Mouse (Mus musculus) thymus, adult 2 months (tissue): Measurements from ENCODE around the gene Tmem59l. TPM values are rescaled to one million over a fixed set of nuclear protein-coding genes. Genes with fewer than 3 reads are reported as not detected.
A peak's percentile ranks its signal among the peaks of the same experiment; 100 is the strongest.

ENCODE experiments used
- DNase-seq: peaks from one replicate; pipeline ENCODE4 v3.0.0; 2021
- H3K27ac ChIP-seq: fragments of 200-500 bp; 2 replicates; pipeline ENCODE4 v1.5.1; 2012; ENCODE audit warnings: low read length, control low read depth; ENCODE audit not compliant: control insufficient read depth, insufficient read depth
- H3K27me3 ChIP-seq: fragments of 200-500 bp; 2 replicates; pipeline ENCODE4 v1.6.1; 2012; ENCODE audit warnings: mild to moderate bottlenecking, low read length, moderate library complexity, mixed read lengths; ENCODE audit not compliant: control insufficient read depth, insufficient read depth
- H3K36me3 ChIP-seq: fragments of 200-500 bp; 2 replicates; pipeline ENCODE4 v1.6.1; 2012; ENCODE audit warnings: mild to moderate bottlenecking, low read length, moderate library complexity; ENCODE audit not compliant: control insufficient read depth, insufficient read depth
- H3K4me1 ChIP-seq: fragments of 200-500 bp; replicated peaks from 2 replicates; pipeline ENCODE4 v1.6.1; 2012; ENCODE audit warnings: low read length; ENCODE audit not compliant: control insufficient read depth, insufficient read depth
- H3K4me3 ChIP-seq: fragments of 200-500 bp; 2 replicates; pipeline ENCODE4 v1.5.1; 2012; ENCODE audit warnings: mild to moderate bottlenecking, low read length, control low read depth, moderate library complexity; ENCODE audit not compliant: control insufficient read depth, insufficient read depth
- CTCF ChIP-seq: fragments of 200-500 bp; IDR thresholded peaks from 2 replicates; pipeline ENCODE4 v1.5.1; 2012; ENCODE audit warnings: mild to moderate bottlenecking, control low read depth, low read length, moderate library complexity, borderline replicate concordance; ENCODE audit not compliant: control insufficient read depth, poor library complexity, insufficient read depth; ENCODE audit errors: extremely low read depth
- POLR2A ChIP-seq: fragments of 200-500 bp; IDR thresholded peaks from 2 replicates; pipeline ENCODE4 v1.6.1; 2012; ENCODE audit warnings: mild to moderate bottlenecking, low read length, control low read depth, moderate library complexity; ENCODE audit not compliant: control insufficient read depth, poor library complexity, insufficient read depth; ENCODE audit errors: extremely low read depth
- WGBS: fragments of 180-500 bp; shearing (Covaris S2); methylation state at CpG from one replicate; pipeline ENCODE4 v1.1.7; 2018; 5-methylcytosine and 5-hydroxymethylcytosine counted together
- polyA plus RNA-seq: library from polyadenylated mRNA; depleted of rRNA; stranded (reverse); fragments of >200 nt; gene quantifications from 2 replicates; pipeline ENCODE4 v1.2.3, GENCODE M21; 2012

The Tmem59l gene
- polyA plus RNA-seq, 1 experiment, result 0.39 TPM

DNA sequence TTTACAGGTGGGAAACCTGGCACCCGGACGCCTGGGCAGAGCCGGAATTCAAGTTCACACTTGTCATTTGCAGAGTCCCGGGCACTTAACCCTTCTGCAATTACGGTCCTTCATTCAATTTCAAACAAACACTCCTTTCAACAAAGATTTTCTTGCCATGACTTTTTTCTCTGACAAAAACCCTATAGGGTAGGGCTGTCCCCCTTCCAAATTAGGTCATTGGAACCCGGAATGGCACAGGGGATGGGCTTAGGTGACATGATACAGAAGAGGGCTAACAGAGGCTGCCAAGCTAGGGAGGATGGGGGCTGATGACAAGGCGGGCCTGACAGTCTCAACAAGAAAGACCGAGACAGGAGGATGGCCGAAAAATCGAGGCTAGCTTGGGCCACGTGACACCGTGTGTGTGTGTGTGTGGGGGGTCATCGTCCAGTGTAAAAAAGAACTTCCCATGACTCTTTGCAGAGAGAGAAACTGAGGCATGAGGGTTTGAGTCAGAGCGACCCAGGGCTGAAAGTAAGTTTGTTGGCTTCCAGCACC lies 1.8 kb upstream of the Tmem59l start:
- H3K36me3 ChIP-seq, result no peaks in the 10 kb centered on the region
- no peak overlapping the region for H3K27ac ChIP-seq
- H3K4me1 ChIP-seq, result peaks cover 26% of the 10 kb centered on the region
- DNase-seq, result no peak
- peaks cover 48% of the 10 kb centered on the region for H3K27me3 ChIP-seq
- peak overlapping the region; percentile 24 for H3K4me3 ChIP-seq
- TF ChIP-seq POLR2A, result no peak
- no peak for TF ChIP-seq CTCF
- 1% methylated on average over 14 of the region's 14 CpGs for WGBS

DNA sequence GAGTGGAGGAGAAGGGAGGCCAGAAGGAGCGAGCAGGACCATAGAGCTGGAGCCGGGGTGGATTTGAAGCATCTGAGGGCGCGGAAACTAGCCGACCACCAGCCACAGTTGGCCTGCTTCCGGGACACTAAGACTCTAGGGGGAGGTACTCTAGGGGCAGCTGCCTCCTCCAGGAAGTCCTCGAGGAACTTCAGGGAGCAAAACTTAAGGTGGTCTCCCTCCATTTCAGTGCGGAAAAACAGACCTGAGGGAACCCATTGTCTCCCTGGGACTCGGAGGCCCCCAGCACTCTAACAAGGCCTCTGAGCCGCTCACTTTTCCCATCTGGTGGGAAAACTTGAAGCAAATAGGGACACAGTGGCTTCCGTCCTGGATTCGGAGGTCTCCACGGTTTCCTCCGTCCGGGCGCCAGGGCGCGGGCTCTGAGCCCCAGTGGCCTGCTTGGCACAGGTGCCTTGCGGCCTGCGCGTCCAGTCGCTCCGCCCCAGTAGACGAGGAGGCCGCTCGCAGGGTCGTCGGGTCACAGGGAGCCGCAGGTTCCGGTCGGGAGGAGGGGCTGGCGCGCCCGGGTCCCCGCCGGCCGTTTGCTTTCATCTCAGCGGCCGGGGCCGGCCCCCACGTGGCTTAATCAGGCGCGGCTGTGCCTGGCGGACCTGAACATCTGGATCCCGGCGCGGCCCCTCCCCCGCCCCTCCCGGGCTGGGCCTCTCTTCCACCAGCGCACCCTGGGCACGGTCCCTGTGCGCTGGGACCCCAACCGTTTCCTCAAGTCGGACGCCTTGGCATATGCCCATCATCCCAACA lies 1.0 kb upstream of the Tmem59l start:
- Histone ChIP-seq H3K27me3 (peaks cover 43% of the 10 kb centered on the region), H3K36me3 (no peaks in the 10 kb centered on the region), H3K4me3 (peak overlapping the region; percentile 25), H3K27ac (no peak overlapping the region), H3K4me1 (peaks cover 20% of the 10 kb centered on the region)
- no peak for TF ChIP-seq CTCF
- TF ChIP-seq POLR2A, result no peak
- WGBS, result 3% methylated on average over 55 of the region's 55 CpGs
- no peak for DNase-seq

DNA sequence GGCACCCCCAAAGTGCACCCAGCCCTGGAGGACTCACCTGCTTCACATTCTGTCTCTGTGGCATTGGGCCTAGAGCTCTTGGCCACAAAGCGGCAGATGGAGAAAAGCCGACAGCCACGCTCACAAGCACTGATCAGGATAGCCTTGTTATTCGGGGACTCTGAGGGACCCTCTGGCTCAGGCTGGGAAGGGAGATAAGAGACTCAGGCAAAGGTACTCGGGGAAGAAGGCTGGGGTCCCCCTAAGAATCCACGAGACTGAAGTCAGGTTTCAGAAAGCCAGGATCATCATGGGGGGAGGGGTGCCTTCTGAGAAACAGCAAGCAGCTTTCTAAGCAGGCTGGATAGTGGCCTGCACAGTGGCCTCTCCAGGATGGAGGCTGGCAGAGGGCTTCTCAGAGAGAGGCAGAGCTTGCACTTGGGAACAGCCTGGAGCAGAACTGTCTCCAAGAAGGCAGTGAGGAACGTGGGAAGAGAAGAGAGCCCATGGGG lies 922 bp downstream of the Tmem59l start:
- Histone ChIP-seq H3K4me1 (peaks cover 18% of the 10 kb centered on the region), H3K4me3 (no peak overlapping the region), H3K27ac (no peak overlapping the region), H3K36me3 (no peaks in the 10 kb centered on the region), H3K27me3 (peaks cover 27% of the 10 kb centered on the region)
- no peak for TF ChIP-seq POLR2A
- TF ChIP-seq CTCF, result no peak
- no peak for DNase-seq
- 80% methylated on average over 7 of the region's 7 CpGs for WGBS

DNA sequence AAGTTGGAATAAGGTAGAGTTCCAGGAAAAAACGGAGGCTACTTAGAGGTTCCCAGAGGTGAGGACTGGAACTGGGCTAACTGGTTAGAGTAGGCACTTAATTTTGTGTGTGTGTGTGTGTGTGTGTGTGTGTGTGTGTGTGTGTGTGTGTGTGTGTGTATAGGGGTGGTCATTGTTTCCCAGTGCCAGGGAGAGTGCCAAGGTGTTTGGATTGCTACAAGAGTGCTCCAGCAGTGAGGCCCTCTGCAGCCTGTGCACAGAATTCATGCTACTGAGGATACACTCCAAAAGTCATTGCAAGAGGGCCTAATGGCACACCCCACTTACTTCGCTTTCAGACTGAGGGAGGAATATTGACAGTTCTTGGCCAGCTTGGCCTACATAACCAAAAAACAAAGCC lies 4.2 kb downstream of the Tmem59l start:
- no peak for TF ChIP-seq POLR2A
- TF ChIP-seq CTCF, result no peak
- no peak for DNase-seq
- H3K4me3 ChIP-seq, result no peak overlapping the region
- no peaks in the 10 kb centered on the region for H3K36me3 ChIP-seq
- WGBS, result 89% methylated on average over 2 of the region's 2 CpGs
- H3K4me1 ChIP-seq, result peaks cover 4% of the 10 kb centered on the region
- H3K27ac ChIP-seq, result no peak overlapping the region
- peaks cover 7% of the 10 kb centered on the region; the same call in 1 of the 2 replicates for H3K27me3 ChIP-seq

DNA sequence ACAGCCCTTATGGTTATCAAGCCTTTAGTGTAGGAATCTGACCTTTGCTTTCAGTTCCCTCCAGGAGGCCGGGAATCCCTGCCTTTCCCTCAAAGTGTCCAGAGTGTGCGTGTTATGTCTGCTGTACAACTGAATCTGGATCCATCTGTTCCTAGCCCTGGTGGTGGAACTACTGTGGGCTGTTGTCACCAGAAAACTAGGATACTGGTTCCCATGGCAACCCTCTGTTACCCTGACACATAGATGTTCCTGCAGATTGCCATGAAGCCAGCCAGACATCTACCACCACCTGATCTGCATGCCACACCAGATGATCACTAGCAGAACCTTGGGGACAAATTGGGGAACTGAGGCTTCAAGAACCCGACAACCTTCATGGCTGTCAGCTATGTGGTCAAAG lies 5.2 kb downstream of the Tmem59l start:
- DNase-seq, result no peak
- H3K4me1 ChIP-seq, result peaks cover 8% of the 10 kb centered on the region
- no peak for TF ChIP-seq CTCF
- no peak for TF ChIP-seq POLR2A
- peaks cover 5% of the 10 kb centered on the region; the same call in 1 of the 2 replicates for H3K27me3 ChIP-seq
- H3K36me3 ChIP-seq, result no peaks in the 10 kb centered on the region
- no peak overlapping the region for H3K4me3 ChIP-seq
- H3K27ac ChIP-seq, result no peak overlapping the region
- WGBS, result 82% methylated on average over 3 of the region's 3 CpGs

DNA sequence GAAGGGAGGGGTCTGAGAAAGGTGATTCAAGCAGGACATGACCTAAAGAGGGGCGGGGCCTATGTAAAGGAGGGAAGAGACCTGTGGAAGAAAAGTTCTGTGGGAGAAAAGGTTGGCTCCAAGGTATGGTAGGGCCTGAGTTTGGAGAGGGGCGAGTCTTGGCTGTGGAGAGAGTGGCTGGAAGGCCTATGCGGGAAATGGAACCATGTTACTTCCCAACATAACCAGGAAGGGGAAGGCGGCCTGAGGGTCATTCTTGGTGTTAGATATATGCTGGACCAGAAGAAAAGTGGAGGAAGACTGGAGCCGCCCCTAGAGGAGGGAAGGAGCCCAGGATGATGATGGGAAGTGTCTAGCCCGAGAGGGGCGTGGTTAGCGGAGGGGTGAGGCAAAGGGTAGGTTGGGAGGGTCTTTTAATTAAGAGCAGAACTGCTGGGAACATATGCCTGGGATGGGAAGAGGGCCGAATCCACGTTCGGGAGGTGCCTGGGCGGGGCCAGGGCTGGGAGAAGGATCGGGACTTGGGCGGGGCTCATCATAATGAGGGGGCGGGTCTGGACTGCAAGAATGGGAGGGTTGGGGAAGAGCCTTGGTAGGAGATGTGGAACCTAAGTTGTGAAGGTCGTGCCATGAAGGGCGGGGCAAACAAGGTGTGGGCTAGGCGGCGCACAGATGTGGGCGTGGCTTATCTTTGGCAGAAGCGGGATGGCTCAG lies 9.7 kb downstream of the Tmem59l start:
- Histone ChIP-seq H3K27me3 (peaks cover 3% of the 10 kb centered on the region; the same call in 1 of the 2 replicates), H3K27ac (no peak overlapping the region), H3K36me3 (no peaks in the 10 kb centered on the region), H3K4me3 (peak overlapping the region; percentile 80), H3K4me1 (peaks cover 16% of the 10 kb centered on the region)
- 28% methylated on average over 21 of the region's 21 CpGs for WGBS
- DNase-seq, result no peak
- TF ChIP-seq POLR2A (no peak), CTCF (no peak)
